Mouse (Mus musculus): ENCODE results near the gene Csf2rb.

- TF ChIP-seq GATA1 (IDR thresholded peaks at IDR 0.05; ENCODE audit: borderline replicate concordance, low read length) (no peak), FLI1 (IDR thresholded peaks at IDR 0.05; ENCODE audit: low read length) (no peak)
Observed at GRCm38 (mm10) chr15:78380741-78381140, 55.2 kb downstream of the Csf2rb start.
